Mouse (Mus musculus): ENCODE results near the gene Prox1. TPM values are rescaled to one million over a fixed set of nuclear protein-coding genes. Genes with fewer than 3 reads are reported as not detected.

Gene Prox1
- polyA plus RNA-seq, 2 experiments = 2.6 to 3.1 TPM

DNA sequence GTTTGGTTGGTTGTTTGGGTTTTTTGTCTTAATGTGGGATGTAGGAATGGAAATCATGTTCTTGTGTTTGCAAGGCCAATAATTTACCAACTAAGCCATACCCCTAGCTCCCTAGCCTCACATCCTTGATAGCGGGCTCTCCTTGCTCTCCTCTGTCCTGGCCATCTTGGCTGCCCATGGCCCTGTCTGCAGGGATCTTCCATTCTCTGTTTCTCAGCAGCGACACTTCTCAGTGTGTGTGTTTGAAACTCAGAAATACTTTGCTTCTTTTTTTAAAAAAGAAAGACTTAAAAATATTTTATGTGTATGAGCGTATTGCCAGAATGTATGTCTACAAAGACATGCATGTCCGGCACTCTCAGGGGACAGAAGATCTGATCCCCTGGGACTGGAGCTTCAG is 13.1 kb upstream of the Prox1 start:
- H3K36me3 ChIP-seq (ENCODE audit: control insufficient read depth, insufficient read depth, low read length) = no peaks in the 10 kb centered on the region
- no peak overlapping the region for H3K4me2 ChIP-seq (replicated peaks; ENCODE audit: low read depth, low read length, severe bottlenecking)
- no peak overlapping the region for H3K27ac ChIP-seq (replicated peaks; ENCODE audit: low read depth, low read length)
- ATAC-seq (ENCODE audit: low FRiP score, low read depth) (no peak), DNase-seq (ENCODE audit: low spot score) (no peak)
- no peak for TF ChIP-seq POLR2A (IDR thresholded peaks at IDR 0.05; ENCODE audit: borderline replicate concordance, extremely low read depth, insufficient read depth, insufficient read length)
- H3K4me3 ChIP-seq (replicated peaks; ENCODE audit: low read length) = no peak overlapping the region
- H3K4me1 ChIP-seq (ENCODE audit: control insufficient read depth, insufficient read depth, low read length) = no peaks in the 10 kb centered on the region
- no peaks in the 10 kb centered on the region for H3K27me3 ChIP-seq (ENCODE audit: control insufficient read depth, insufficient read depth, low read length)
- no peaks in the 10 kb centered on the region for H3K9me3 ChIP-seq (ENCODE audit: control insufficient read depth, low read length)
- H3K9ac ChIP-seq (ENCODE audit: low read depth, low read length, severe bottlenecking) = no peak overlapping the region
- 88% methylated on average over 4 of the region's 4 CpGs for WGBS

DNA sequence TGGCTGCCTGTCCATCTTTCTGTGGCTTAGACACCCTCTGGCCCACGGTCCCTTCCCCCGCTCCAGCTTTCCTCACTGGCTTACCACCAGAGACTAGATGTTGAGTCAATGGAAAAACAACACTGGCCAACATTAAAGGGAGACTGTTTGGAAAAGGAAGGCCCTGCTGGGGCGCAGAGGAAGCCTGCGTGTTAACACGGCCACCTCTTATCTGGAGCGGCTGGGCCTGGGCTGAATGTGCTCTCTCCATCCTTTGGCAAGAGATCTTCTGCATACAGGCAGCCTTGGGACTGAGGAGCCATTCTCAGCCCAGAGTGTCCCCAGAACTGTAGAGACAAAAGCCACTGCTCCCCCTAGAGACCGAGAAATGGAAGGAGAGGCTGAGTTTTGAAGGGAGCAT is 11.3 kb upstream of the Prox1 start:
- no peak overlapping the region for H3K27ac ChIP-seq (replicated peaks; ENCODE audit: low read depth, low read length)
- H3K4me3 ChIP-seq (replicated peaks; ENCODE audit: low read length) = no peak overlapping the region
- TF ChIP-seq POLR2A (IDR thresholded peaks at IDR 0.05; ENCODE audit: borderline replicate concordance, extremely low read depth, insufficient read depth, insufficient read length) = no peak
- WGBS = 80% methylated on average over 7 of the region's 7 CpGs
- no peak for ATAC-seq (ENCODE audit: low FRiP score, low read depth)
- H3K4me1 ChIP-seq (ENCODE audit: control insufficient read depth, insufficient read depth, low read length) = no peaks in the 10 kb centered on the region
- H3K27me3 ChIP-seq (ENCODE audit: control insufficient read depth, insufficient read depth, low read length) = no peaks in the 10 kb centered on the region
- H3K9me3 ChIP-seq (ENCODE audit: control insufficient read depth, low read length) = no peaks in the 10 kb centered on the region
- no peak for DNase-seq (ENCODE audit: low spot score)
- H3K4me2 ChIP-seq (replicated peaks; ENCODE audit: low read depth, low read length, severe bottlenecking) = no peak overlapping the region
- no peak overlapping the region for H3K9ac ChIP-seq (ENCODE audit: low read depth, low read length, severe bottlenecking)
- no peaks in the 10 kb centered on the region for H3K36me3 ChIP-seq (ENCODE audit: control insufficient read depth, insufficient read depth, low read length)

DNA sequence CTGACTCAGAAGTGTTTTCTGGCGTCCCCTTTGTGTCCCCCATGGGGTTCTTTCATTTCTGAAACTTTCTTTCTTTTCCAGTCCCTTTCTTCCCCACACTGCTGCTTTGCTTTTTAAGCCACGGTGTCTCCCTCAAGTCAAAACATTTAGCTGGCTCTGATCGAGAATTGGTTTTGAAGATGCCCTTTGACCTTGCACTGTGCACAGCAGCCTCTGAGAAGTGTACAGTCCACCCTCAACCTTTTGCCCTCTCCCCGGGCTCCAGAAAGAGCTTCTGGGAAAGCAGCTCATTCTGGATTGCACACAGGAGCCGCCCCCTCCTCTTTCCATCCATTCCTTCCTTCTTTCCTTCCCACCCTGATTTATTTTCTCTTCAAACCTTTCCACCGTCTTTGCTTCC is 10.3 kb upstream of the Prox1 start:
- Histone ChIP-seq H3K4me1 (ENCODE audit: control insufficient read depth, insufficient read depth, low read length) (no peaks in the 10 kb centered on the region), H3K36me3 (ENCODE audit: control insufficient read depth, insufficient read depth, low read length) (no peaks in the 10 kb centered on the region), H3K9ac (ENCODE audit: low read depth, low read length, severe bottlenecking) (no peak overlapping the region), H3K27me3 (ENCODE audit: control insufficient read depth, insufficient read depth, low read length) (peaks cover 6% of the 10 kb centered on the region), H3K9me3 (ENCODE audit: control insufficient read depth, low read length) (no peaks in the 10 kb centered on the region), H3K27ac (replicated peaks; ENCODE audit: low read depth, low read length) (no peak overlapping the region), H3K4me2 (replicated peaks; ENCODE audit: low read depth, low read length, severe bottlenecking) (no peak overlapping the region), H3K4me3 (replicated peaks; ENCODE audit: low read length) (no peak overlapping the region)
- no peak for DNase-seq (ENCODE audit: low spot score)
- ATAC-seq (ENCODE audit: low FRiP score, low read depth) = no peak
- no peak for TF ChIP-seq POLR2A (IDR thresholded peaks at IDR 0.05; ENCODE audit: borderline replicate concordance, extremely low read depth, insufficient read depth, insufficient read length)
- WGBS = 48% methylated on average over 6 of the region's 6 CpGs

DNA sequence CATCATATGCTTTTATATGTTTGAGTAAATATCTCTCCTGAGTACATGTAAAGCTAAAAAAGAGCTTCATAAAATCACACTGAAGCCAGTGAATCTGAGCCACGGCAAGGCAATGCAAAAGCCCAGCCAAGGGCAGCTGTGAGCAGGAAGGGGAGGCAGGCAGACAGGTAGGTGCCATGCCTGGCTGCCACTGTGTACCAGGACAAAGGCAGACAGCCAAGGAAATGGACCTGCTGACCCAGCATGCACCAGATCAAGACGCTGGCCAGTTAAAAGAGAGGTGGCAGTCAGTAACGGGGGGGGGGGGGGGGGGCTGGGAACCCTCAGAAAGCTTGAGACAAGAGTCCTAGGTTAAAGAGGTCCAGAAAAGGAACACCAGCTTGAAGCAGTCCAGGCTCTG is 6.4 kb upstream of the Prox1 start:
- no peak overlapping the region for H3K4me3 ChIP-seq (replicated peaks; ENCODE audit: low read length)
- no peak overlapping the region for H3K4me2 ChIP-seq (replicated peaks; ENCODE audit: low read depth, low read length, severe bottlenecking)
- no peak for DNase-seq (ENCODE audit: low spot score)
- ATAC-seq (ENCODE audit: low FRiP score, low read depth) = no peak
- H3K27ac ChIP-seq (replicated peaks; ENCODE audit: low read depth, low read length) = no peak overlapping the region
- H3K9ac ChIP-seq (ENCODE audit: low read depth, low read length, severe bottlenecking) = no peak overlapping the region
- no peaks in the 10 kb centered on the region for H3K9me3 ChIP-seq (ENCODE audit: control insufficient read depth, low read length)
- H3K4me1 ChIP-seq (ENCODE audit: control insufficient read depth, insufficient read depth, low read length) = peaks cover 11% of the 10 kb centered on the region
- WGBS = 32% methylated on average over 3 of the region's 3 CpGs
- no peak for TF ChIP-seq POLR2A (IDR thresholded peaks at IDR 0.05; ENCODE audit: borderline replicate concordance, extremely low read depth, insufficient read depth, insufficient read length)
- H3K36me3 ChIP-seq (ENCODE audit: control insufficient read depth, insufficient read depth, low read length) = no peaks in the 10 kb centered on the region
- peaks cover 45% of the 10 kb centered on the region for H3K27me3 ChIP-seq (ENCODE audit: control insufficient read depth, insufficient read depth, low read length)

DNA sequence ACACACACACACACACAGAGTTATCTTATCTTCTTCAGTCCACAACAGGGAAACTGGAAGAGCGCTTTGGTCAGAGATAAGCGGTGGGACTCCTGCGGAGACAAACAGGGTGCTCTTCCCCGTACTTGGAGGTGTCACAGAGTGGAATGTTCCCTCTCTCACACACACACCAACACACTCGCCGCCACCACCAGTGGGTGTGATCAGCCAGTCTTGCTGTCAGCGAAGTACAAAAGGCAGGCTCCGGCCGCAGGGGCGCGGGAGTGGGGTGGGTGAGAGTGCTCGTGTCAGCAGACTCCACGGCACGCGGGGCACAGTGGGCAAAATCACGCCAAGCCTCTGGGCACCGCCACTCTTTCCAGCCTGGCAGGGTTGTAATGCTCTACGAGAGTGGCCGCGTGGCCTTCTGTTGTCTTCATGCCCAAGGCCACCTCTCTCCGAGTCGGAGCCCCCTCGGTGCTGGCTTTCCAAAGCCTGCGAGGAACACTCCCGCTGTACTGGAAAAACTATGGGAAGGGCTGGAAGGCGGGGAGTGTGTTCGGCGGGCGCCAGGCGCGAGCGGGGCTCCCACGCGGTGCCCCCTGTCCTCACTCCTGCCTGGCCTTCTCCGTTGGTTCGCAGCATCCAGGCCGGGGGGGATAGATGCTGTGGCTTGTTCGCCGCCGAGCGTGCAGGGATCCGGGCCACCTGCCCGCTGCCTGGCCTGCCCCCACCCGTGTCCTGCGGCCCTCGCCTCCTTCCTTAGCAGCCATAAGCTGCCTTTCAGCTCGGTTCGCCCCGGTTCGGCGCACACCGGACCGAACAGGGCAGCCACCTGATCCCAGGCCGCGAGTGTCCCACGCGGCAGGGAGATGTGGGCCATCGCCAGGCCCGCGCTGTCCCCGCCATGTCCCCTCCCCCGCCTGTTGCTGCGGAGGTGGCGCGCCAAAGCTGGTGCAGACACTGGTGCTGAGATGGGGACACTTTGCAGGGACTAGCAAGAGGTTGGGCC is 4.5 kb upstream of the Prox1 start:
- Histone ChIP-seq H3K36me3 (ENCODE audit: control insufficient read depth, insufficient read depth, low read length) (no peaks in the 10 kb centered on the region), H3K4me3 (replicated peaks; ENCODE audit: low read length) (peak overlapping the region; percentile 35), H3K4me2 (replicated peaks; ENCODE audit: low read depth, low read length, severe bottlenecking) (peak overlapping the region; percentile 65), H3K9ac (ENCODE audit: low read depth, low read length, severe bottlenecking) (peak overlapping the region; percentile 34; the same call in 1 of the 2 replicates), H3K27ac (replicated peaks; ENCODE audit: low read depth, low read length) (no peak overlapping the region), H3K4me1 (ENCODE audit: control insufficient read depth, insufficient read depth, low read length) (peaks cover 11% of the 10 kb centered on the region), H3K9me3 (ENCODE audit: control insufficient read depth, low read length) (no peaks in the 10 kb centered on the region), H3K27me3 (ENCODE audit: control insufficient read depth, insufficient read depth, low read length) (peaks cover 64% of the 10 kb centered on the region)
- TF ChIP-seq POLR2A (IDR thresholded peaks at IDR 0.05; ENCODE audit: borderline replicate concordance, extremely low read depth, insufficient read depth, insufficient read length) = no peak
- ATAC-seq (ENCODE audit: low FRiP score, low read depth) (no peak), DNase-seq (ENCODE audit: low spot score) (no peak)
- 2% methylated on average over 60 of the region's 65 CpGs for WGBS

Data from limb, embryonic 14.5 days (tissue).